Mouse (Mus musculus) liver, embryonic 14.5 days (tissue): ENCODE measurements around the gene Serinc5. TPM values are rescaled to one million over a fixed set of nuclear protein-coding genes. Genes with fewer than 3 reads are reported as not detected.
A peak's percentile ranks its signal among the peaks of the same experiment; 100 is the strongest.

Experiments used
- ATAC-seq: fragments of 200-750 bp; cut with Nextera tagmentation; 2 replicates; pipeline ENCODE4 v1.8.0; 2017; ENCODE audit warnings: moderate number of reproducible peaks, mild to moderate bottlenecking, moderate library complexity; ENCODE audit not compliant: insufficient read depth
- DNase-seq, 3 experiments: peaks; one replicate each; pipeline ENCODE4 v3.0.0-alpha.2; 2012 to 2013; ENCODE audit warnings: low read depth in 3 of 3, low spot score in 3 of 3
- H3K27ac ChIP-seq: fragments of 300-500 bp; sonication (generic); 2 replicates; pipeline ENCODE4 v1.5.1; 2014; ENCODE audit warnings: moderate library complexity, mild to moderate bottlenecking, control low read depth, inconsistent platforms
- H3K27me3 ChIP-seq: fragments of 300-500 bp; sonication (generic); 2 replicates; pipeline ENCODE4 v1.6.1; 2014; ENCODE audit warnings: mild to moderate bottlenecking, low read length, moderate library complexity; ENCODE audit not compliant: control insufficient read depth, insufficient read depth
- H3K36me3 ChIP-seq: fragments of 300-500 bp; sonication (generic); replicated peaks from 2 replicates; pipeline ENCODE4 v1.6.1; 2014; ENCODE audit warnings: low read depth; ENCODE audit not compliant: control insufficient read depth, insufficient read depth
- H3K4me1 ChIP-seq, 2 experiments: fragments of 200-500 bp in 1 of 2; fragments of 300-500 bp in 1 of 2; sonication (generic) in 1 of 2; replicated peaks; 2 replicates each; pipeline ENCODE4 v1.6.1; 2012 to 2014; ENCODE audit warnings: antibody characterized with exemption in 1 of 2, inconsistent platforms in 1 of 2, low read length in 1 of 2; ENCODE audit not compliant: control insufficient read depth in 2 of 2, insufficient read depth in 2 of 2
- H3K4me2 ChIP-seq: fragments of 300-500 bp; sonication (generic); 2 replicates; pipeline ENCODE4 v1.6.1; 2014; ENCODE audit warnings: low read depth, mild to moderate bottlenecking, control low read depth, moderate library complexity
- H3K4me3 ChIP-seq, 2 experiments: fragments of 200-500 bp in 1 of 2; fragments of 300-500 bp in 1 of 2; sonication (generic) in 1 of 2; 2 replicates each; pipeline ENCODE4 v1.5.1; 2012 to 2014; ENCODE audit warnings: low read depth in 2 of 2, low read length in 2 of 2, mild to moderate bottlenecking in 2 of 2, control low read depth in 1 of 2, inconsistent platforms in 1 of 2, moderate library complexity in 1 of 2; ENCODE audit not compliant: insufficient read depth in 1 of 2
- H3K9ac ChIP-seq: fragments of 300-500 bp; sonication (generic); replicated peaks from 2 replicates; pipeline ENCODE4 v1.6.1; 2014; ENCODE audit warnings: mild to moderate bottlenecking, control low read depth, moderate library complexity
- H3K9me3 ChIP-seq: fragments of 300-500 bp; sonication (generic); 2 replicates; pipeline ENCODE4 v1.6.1; 2016; ENCODE audit warnings: low read length, mixed read lengths; ENCODE audit not compliant: control insufficient read depth
- CTCF ChIP-seq: IDR thresholded peaks from 2 replicates; pipeline ENCODE4 v1.5.1; 2016; ENCODE audit warnings: antibody characterized with exemption, low read depth, control low read depth
- EP300 ChIP-seq: IDR thresholded peaks from 2 replicates; pipeline ENCODE4 v1.6.1; 2016; ENCODE audit warnings: antibody characterized with exemption, low read depth
- WGBS: fragments of 180-500 bp; shearing (Covaris S2); extraction: QIAGEN DNeasy Blood & Tissue Kit; methylation state at CpG from one replicate; pipeline ENCODE4 v1.1.7; 2014; ENCODE audit not compliant: insufficient replicate concordance; 5-methylcytosine and 5-hydroxymethylcytosine counted together
- polyA plus RNA-seq, 2 experiments: library from polyadenylated mRNA; depleted of rRNA in 1 of 2; stranded (reverse) in 1 of 2; unstranded in 1 of 2; fragments of >200 nt; fragmentation: Nextera tagmentation in 1 of 2; extraction: Ambion mirVana in 1 of 2; gene quantifications; 2 replicates each; pipeline versions ENCODE4 v1.2.1 to v1.2.3; 2012 to 2014

Serinc5 gene
- polyA plus RNA-seq, 2 experiments: 14.2 to 17.9 TPM

DNA sequence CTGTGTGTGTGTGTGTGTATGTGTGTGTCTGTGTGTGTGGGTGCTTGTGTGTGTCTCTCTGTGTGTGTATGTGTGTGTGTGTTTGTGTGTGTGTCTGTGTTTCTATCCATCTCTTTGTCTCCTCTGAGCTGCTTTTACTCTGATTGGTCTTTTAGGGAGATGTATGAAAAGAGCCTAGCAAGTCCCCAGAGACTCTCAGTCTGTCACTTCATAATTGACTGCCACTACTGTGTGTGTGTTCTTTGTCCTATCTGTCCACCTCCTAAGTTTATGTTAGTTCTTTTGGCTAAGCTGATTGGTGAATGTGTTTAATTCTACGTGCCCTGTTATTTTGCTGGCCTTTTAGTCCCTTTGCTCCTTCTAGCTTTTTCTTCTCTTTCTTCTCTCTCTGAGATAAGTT is 124.8 kb downstream of the Serinc5 start:
- no peaks in the 10 kb centered on the region for H3K9me3 ChIP-seq
- no peak overlapping the region for H3K4me3 ChIP-seq
- no peak overlapping the region for H3K4me2 ChIP-seq
- H3K36me3 ChIP-seq: no peaks in the 10 kb centered on the region
- no peak overlapping the region for H3K9ac ChIP-seq
- DNase-seq: no peak
- no peak for TF ChIP-seq CTCF
- TF ChIP-seq EP300: no peak
- 71% methylated on average over 1 of the region's 1 CpGs for WGBS
- H3K27me3 ChIP-seq: no peaks in the 10 kb centered on the region
- no peak for ATAC-seq
- H3K27ac ChIP-seq: no peak overlapping the region
- no peaks in the 10 kb centered on the region for H3K4me1 ChIP-seq

DNA sequence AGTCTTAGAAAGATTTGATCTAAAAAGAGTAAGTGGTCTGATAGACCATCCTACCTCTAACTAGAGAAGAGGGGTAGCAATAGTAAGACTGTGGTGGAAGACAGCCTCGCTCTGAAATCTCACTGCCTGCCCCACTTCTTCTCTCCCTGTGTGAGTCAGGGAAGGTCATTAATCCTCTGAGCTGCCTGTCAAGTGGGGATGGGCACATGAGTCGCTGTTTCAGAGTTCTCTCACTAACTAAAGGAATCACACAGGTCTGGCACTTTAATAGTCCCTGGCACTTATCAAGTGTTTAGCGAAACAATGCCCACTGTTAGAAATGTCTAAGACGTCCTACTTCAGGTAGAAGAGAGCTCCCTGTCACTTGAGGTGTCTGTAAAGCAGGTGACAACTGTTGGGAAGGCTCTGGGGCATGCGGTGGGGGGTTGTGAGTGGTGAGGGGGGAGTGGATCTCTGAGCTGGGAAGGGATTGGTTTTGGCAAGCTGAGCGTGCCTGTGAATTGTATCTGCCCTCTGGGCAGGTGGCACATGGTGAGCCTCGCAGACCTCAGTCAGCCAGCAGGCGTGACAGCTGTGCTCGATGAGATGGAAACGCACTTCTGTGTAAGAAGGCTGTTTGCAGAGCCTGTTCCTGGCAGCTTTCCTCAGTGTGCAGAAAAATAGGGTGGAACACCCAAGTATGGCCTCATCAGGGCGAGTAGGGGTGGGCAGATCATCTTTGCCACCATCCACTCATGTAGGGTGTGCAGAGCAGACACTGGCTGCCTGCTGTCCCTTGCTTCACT is 125.8 kb downstream of the Serinc5 start:
- Histone ChIP-seq H3K9ac (no peak overlapping the region), H3K9me3 (no peaks in the 10 kb centered on the region), H3K36me3 (no peaks in the 10 kb centered on the region), H3K27me3 (no peaks in the 10 kb centered on the region), H3K4me3 (no peak overlapping the region), H3K4me1 (peaks cover 0 to 8% of the 10 kb centered on the region in 2 experiments; a peak in 3 of 4 replicates), H3K27ac (no peak overlapping the region), H3K4me2 (no peak overlapping the region)
- DNase-seq (no peak), ATAC-seq (no peak)
- 62% methylated on average over 11 of the region's 11 CpGs for WGBS
- no peak for TF ChIP-seq EP300
- no peak for TF ChIP-seq CTCF

DNA sequence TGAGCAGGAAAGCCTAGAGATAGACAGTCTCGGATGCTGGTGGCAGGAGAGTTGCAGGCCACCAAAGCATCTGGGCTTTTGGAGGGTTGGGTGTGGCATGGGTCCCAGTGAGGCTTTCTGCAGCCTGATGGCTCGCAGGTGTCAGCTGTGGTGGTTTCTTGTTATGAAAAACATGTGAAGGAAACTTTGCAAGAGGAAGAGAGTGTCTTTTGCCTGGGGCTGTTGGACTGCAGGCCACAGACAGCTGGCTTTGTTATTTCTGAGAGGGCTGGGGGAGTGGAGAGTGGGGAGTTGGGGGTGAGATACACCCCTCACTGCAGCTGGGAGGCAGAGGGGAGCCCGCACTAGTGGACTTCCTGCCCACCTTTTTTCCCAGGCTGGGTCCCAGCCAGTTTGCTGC is 127.9 kb downstream of the Serinc5 start:
- H3K9ac ChIP-seq: no peak overlapping the region
- H3K4me1 ChIP-seq: peaks cover 18 to 28% of the 10 kb centered on the region in 2 experiments
- ATAC-seq (no peak), DNase-seq (no peak)
- H3K27ac ChIP-seq: no peak overlapping the region
- no peak overlapping the region for H3K4me3 ChIP-seq
- TF ChIP-seq CTCF: no peak
- no peak for TF ChIP-seq EP300
- no peaks in the 10 kb centered on the region for H3K9me3 ChIP-seq
- no peaks in the 10 kb centered on the region for H3K36me3 ChIP-seq
- H3K27me3 ChIP-seq: no peaks in the 10 kb centered on the region
- WGBS: 62% methylated on average over 3 of the region's 3 CpGs
- no peak overlapping the region for H3K4me2 ChIP-seq

DNA sequence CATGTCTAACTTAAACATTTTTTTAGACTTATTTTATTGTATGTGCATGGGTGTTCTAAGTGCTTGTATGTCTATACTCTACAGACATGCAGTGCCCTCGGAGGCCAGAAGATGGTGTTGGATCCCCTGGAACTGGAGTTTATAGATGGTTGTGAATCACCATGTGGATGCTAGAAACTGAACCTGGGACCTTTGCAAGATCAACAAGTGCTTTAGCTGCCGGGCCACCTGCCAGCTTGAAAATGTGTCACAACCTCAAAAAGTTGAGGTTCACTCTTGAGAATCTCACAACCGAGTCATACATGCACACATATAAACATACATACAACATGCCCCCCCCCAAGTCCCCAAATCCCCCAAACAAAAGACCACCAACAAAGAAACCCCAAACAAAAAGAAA is 129.0 kb downstream of the Serinc5 start:
- Histone ChIP-seq H3K4me2 (no peak overlapping the region), H3K9ac (no peak overlapping the region), H3K36me3 (no peaks in the 10 kb centered on the region), H3K27me3 (no peaks in the 10 kb centered on the region), H3K4me3 (no peak overlapping the region), H3K4me1 (peaks cover 20 to 28% of the 10 kb centered on the region in 2 experiments), H3K9me3 (no peaks in the 10 kb centered on the region), H3K27ac (no peak overlapping the region)
- no peak for ATAC-seq
- 72% methylated on average over 3 of the region's 3 CpGs for WGBS
- no peak for DNase-seq
- TF ChIP-seq CTCF (0 out of 2 replicates have a peak, but pooled peaks have one; percentile 6), EP300 (no peak)

DNA sequence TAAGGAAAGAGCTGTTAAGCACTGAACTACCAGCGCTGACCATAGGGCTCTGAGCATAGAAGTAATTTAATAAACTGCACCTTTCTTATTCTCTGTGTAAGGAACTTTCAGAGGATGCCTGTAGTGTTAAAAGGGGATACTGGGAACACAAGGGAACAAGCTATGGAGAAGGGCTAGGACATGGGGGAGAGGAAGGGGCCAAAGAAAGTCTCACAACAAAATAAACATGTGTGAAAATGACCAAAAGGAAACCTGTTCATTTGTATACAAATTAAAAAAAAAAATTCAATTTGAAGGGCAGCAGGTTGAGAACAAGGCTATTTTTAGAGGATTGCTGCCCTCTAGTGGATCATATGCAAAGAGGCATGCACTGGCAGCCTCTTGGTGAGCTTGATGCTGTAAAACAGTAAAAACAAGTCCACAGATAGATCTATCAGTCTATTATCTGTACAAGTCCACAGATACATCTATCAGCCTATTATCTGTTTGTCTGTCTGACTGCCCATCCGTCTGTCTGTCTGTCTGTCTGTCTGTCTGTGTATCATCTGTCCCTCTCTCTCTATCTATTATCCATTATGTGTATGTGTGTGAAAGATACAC is 129.9 kb downstream of the Serinc5 start:
- Histone ChIP-seq H3K36me3 (no peaks in the 10 kb centered on the region), H3K9ac (no peak overlapping the region), H3K4me3 (no peak overlapping the region), H3K27me3 (no peaks in the 10 kb centered on the region), H3K9me3 (no peaks in the 10 kb centered on the region), H3K4me2 (no peak overlapping the region), H3K4me1 (peaks cover 20 to 28% of the 10 kb centered on the region in 2 experiments), H3K27ac (no peak overlapping the region)
- TF ChIP-seq EP300: no peak
- peak; percentile 82 for TF ChIP-seq CTCF
- peak in 2 of 3 experiments; percentile 26 to 47 for DNase-seq
- 8% methylated on average over 2 of the region's 2 CpGs for WGBS
- no peak for ATAC-seq
